Mouse (Mus musculus) 416B (cell line): ENCODE data around the gene Pzp.

ENCODE experiments used
- DNase-seq: peaks from one replicate; pipeline ENCODE4 v3.0.0; 2011; ENCODE audit warnings: low read depth

The Pzp gene

DNA sequence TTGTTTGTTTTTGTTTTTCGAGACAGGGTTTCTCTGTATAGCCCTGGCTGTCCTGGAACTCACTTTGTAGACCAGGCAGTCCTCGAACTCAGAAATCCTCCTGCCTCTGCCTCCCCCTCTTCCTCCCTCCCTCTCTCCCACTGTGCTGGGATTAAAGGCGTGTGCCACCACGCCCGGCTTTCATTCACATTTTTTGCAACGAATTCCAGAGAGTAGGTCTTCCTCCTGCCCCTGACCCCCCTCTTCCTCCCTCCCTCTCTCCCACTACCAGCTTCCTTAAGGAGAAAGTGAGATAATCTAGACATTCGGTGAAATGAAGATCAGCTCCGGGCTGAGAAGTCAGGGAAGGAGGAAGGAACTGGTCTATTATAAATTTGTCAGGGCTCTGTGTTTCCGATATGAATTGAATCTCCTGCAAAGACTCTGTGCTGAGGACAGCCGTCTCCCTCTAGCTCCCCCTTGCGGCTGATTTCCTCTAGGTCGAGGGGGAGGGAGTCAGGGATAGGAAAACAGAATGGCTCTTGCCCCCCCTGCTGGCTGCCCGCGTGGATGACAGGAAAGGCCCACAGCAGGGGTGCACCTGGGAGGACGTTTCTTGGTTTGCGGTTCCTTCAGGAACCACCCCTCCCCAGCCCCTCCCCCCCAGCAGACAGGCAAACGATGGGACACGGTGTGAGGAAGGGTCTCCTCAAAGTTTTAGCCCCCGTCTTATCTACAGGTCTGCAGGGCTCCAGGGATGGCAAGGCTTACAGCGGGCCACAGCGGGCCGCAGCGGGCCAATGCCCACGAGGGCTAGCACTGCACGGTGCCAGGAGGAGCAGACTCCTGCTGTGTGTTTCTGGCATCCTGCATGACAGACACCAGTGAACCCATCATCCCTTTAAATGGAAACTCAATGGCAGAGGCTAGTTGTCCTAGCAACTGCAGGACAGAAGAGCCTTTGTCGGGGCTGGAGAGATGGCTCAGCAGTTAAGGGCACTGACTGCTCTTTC is 46.8 kb downstream of the Pzp start:
- DNase-seq = peak; percentile 92

DNA sequence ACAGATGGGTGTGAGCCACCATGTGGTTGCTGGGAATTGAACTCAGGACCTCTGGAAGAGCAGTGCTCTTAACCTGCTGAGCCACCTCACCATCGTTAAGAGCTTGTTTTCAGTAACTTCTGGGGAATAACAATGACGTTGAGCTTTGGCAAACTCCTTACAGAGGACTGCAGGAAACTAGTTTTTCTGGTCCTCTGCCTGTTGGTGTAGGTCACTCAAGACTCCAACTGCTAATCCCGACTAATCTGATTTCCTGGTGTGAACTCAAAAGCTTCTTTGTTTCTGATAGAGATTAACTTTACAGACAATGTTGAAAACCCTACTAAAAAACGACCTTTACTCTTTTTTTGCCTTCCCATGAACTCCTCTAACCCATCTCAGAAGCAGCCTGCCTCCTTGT is 49.0 kb downstream of the Pzp start:
- no peak for DNase-seq

- DNase-seq = no peak
Observed at GRCm38 (mm10) chr6:128474112-128474511, 52.4 kb downstream of the Pzp start.

GRCm38 (mm10) chr6:128469451-128469850 is 57.1 kb downstream of the Pzp start:
- DNase-seq = peak; percentile 67

DNA sequence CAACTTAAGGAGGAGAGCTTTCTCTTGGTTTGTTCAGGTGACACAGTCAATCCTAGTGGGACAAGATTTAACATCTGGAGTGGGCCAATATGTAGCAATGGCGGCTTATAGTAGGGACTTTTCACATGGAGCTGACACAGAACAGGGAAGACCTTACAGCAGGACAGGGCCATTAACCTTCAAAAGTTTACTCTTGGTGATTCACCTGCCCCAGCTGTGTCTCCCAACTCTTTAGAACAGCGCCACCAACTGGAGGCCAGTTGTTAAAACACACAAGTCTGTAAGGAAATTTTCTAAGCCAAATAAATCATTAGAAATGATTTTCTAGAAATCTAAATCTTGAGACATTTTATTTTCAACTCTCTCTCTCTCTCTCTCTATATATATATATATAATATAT is 59.2 kb downstream of the Pzp start:
- DNase-seq = peak; percentile 65

- no peak for DNase-seq
Observed at GRCm38 (mm10) chr6:128466563-128466962, 60.0 kb downstream of the Pzp start.

- no peak for DNase-seq
Observed at GRCm38 (mm10) chr6:128466043-128466442, 60.5 kb downstream of the Pzp start.

DNA sequence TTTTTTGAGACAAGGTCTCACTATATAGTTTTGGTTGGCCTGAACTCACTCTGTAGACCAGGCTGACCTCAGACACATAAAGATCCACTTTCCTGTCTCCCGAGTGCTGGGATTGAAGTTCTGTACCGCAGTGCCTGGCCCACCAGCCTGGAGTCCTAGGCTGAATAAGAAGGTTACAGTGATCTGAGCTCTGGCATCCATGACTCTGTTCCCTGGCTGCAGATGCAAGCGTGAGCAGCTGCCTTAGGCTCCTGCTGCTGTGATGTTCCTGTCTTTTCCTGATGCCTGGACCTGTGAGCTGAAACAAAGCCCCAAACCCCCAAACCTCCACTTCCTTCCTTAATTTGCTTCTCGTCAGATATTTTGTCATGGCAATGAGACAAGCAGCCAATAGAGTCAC is 61.5 kb downstream of the Pzp start:
- DNase-seq = no peak

- DNase-seq = no peak
Observed at GRCm38 (mm10) chr6:128461606-128462005, 64.9 kb downstream of the Pzp start.

DNA sequence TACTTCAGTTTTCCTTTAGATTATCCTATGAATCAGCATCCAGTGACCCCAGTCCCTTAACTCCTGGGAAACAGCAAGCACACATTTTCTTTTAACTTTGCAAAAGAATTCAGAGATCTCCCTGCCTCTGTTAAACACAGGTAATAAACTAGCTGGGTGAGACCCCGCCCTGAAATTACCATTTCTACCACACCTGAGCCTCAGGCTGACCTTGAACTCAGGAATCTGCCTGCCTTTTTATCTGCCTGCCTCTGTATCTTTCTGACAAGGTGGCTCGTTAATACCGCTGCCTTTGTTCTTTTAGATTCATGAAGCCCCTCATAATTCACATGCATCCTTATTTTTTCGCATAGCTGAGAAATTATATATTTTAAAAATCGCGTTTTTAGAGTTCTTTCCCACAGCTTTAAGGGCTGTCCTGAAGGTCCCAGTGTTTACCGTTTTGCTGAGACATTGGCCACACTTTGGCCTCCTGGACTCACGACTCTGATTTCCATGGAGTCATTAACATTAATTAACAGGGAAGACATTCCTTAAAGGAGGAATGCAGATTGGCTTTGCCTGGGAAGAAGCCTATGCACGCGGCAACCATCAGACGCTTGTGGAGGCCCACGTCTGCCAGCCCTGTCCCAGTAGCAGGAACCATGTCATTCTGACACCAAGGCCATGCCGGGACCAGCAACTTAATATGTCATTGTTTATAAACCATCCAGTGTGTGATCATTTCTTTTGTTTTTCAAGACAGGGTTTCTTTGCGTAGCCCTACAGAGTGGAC is 65.6 kb downstream of the Pzp start:
- no peak for DNase-seq

DNA sequence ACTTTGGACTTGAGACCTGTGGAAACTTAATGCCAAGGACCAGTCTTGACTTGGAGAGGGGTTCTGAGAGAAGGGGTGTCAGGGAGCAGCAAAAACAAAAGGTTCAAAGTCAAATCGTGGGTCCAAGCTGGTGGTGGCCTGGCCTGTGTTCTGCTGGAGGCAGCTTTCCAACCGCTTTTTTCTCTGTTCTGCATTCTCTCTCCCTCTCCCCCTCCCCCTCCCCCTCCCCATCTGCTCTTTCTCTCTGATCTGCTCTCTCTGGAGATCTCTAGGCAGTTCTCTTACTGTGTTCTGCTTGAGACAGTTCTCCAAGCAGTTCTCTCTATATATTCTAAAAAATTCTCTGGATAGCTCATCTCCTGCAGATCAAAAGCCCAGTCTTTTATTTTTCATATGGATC is 66.2 kb downstream of the Pzp start:
- DNase-seq = no peak

DNA sequence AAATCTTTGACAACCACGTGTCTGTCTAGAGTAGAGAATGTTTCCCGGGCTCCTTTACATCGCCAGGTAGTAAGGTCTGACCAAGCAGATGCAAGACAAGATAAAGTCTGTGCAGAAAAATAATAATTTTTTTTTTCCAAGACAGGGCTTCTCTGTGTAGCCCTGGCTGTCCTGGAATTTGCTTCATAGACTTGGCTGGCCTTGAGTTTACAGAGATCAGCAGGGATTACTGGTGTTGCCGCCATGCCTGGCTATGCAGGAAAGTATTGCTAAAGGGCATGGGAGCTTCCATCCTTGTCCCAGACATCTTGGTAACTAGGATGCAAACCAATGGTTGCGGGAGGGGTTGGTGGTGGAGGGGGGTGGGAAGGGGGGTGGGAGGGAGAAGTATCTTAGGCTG is 69.3 kb downstream of the Pzp start:
- no peak for DNase-seq

DNA sequence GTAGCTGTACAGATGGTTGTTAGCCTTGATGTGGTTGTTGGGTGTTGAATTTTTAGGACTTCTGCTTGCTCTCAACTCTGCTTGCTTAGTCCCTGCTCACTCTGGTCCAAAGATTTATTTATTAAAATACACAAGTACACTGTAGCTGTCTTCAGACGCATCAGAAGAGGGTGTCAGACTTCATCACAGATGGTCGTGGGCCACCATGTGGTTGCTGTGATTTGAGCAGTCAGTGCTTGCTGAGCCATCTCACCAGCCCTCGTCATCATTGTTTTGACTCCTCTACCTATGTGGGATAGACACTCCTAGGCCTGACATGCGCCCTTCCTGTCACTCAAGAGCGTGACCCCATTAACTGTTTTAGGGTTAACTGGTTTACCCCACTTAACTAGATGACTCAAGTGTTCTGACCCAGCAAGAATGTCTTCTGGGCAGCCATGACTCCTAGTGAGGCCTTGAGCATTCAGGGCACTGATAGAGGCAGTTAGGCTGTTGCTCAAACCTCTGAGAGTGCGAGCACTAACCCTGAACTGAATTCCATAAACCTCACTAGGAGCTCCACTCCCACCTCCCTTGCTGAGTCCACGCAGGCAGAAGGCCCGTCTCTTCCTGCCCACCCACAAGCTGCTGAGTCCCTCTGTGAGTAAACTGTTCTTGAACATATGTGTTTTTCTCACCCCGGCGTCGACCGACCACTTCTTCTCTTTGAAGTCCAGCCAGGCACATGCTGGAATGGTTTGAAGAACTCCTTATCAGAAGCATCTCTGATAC is 70.5 kb downstream of the Pzp start:
- no peak for DNase-seq

DNA sequence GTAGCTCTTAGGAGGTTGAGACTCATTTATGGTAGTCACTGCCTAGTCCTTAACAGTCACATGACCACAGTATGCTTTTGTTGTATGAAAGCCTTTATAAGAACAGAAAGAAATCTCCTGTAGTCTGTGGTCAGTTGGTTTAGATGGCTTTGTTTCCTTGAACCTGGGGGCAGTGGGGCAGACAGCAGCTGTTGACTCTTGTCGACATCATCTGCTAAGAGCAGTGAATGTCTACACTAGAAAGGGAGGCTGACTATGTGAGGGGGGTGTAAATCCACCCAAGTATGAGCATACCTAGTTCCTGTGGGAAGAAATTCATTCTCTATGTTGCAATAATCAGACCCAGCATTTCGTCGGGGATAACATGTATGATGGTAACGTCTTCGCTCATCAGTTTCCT is 79.5 kb downstream of the Pzp start:
- DNase-seq = no peak

DNA sequence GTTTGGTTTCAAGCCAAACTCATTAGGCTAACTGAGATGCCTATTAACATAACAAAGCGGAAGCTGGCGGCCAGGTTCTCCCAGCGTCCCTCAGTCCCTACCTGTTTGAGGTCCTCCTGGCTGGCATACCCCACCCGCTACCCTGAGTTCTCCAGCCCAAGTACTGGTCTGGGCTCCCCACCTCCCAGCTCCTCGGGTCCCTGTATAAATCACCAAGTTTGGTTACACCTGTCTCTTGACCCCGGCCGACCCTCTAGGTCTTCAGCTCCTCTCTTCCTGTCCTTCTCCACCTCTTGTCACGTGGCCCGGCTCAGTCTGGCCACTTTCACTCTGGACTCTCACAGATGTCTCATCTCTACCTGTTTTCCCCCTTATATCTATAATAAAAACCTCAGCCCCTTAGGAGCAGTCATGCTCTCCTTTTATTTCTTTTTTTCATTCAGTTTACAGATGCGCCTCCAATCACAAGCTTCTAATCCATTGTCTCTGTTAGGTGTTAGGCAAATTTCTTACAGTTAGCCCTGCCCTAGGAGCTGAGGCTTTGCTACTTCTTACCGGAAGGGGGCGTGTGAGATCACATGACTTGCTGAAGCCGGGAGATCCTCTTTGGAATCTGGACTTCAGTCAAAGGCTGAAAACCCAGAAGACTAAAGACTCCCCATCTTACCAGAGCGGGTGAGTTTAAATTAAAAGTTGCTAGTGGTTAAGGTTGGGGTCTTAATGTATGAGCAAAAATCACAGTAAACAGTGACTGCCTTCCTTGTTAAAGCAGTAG is 80.6 kb downstream of the Pzp start:
- peak; percentile 59 for DNase-seq

- DNase-seq = peak; percentile 48
Observed at GRCm38 (mm10) chr6:128440238-128440637, 86.3 kb downstream of the Pzp start.

GRCm38 (mm10) chr6:128438871-128439341 is 87.6 kb downstream of the Pzp start:
- no peak for DNase-seq

- peak; percentile 86 for DNase-seq
Observed at GRCm38 (mm10) chr6:128438317-128438870, 88.1 kb downstream of the Pzp start, which contains the start of gene Fkbp4. Gene Fkbp4, minus strand, starts transcription at chr6:128438677.

- DNase-seq = peak; percentile 62
Observed at GRCm38 (mm10) chr6:128437731-128438316, 88.7 kb downstream of the Pzp start.

DNA sequence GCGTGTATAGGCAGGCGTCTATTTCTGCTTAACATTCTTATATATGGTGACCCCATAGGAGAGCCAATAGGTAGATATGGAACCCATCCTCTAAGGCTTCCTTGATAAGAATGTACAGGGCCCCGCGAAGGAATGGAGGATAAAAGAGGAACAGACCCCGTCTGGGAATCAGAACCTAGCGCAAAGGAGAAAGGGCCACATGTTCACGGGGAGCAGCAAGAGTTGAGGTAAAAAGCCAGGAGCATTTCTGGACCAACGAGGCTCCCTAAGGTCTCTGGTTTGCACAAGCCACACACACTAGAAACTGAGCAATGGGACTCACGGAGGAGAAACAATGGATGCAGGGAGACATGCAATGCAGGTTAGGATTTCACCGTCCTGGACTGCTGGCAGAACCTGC is 89.2 kb downstream of the Pzp start:
- DNase-seq = peak; percentile 46
